Mouse (Mus musculus) lung, postnatal 0 days (tissue): ENCODE measurements at regions not wholly inside any gene's neighbourhood (a gene's known extent, or its start where the extent isn't known, plus 50 kb on each side); places are given as distances from the start of the nearest gene placed in this dataset.

ENCODE experiments used
- CTCF ChIP-seq: IDR thresholded peaks from 2 replicates; pipeline ENCODE4 v1.5.1; 2016; ENCODE audit warnings: antibody characterized with exemption, mild to moderate bottlenecking
- EP300 ChIP-seq: IDR thresholded peaks from 2 replicates; pipeline ENCODE4 v1.6.1; 2016; ENCODE audit warnings: antibody characterized with exemption, mild to moderate bottlenecking, control low read depth

DNA sequence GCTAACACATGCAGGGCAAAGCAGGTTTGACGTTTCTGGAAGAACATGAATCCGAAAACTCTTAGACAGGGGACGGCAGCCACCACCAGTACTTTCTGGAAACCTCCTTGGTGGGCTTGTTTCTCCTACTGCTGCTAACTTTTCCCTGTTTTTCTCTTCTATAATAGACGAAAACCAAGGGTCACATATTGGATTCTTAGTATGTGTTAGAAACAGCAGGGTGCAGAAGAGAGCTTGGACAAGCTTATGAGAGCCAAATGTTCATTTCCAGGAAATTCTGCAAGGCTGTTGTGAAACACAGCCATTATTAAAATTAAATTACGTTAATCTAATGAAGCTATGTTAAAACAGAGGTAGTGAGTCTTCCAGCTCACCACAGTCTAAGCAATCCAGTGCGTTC lies 87.9 kb upstream of the Galnt15 start:
- TF ChIP-seq CTCF = no peak
- 0 out of 2 replicates have a peak, but pooled peaks have one; percentile 11 for TF ChIP-seq EP300
